32 mouse cellular contexts compared by ENCODE assay signal in the genomic region with DNA sequence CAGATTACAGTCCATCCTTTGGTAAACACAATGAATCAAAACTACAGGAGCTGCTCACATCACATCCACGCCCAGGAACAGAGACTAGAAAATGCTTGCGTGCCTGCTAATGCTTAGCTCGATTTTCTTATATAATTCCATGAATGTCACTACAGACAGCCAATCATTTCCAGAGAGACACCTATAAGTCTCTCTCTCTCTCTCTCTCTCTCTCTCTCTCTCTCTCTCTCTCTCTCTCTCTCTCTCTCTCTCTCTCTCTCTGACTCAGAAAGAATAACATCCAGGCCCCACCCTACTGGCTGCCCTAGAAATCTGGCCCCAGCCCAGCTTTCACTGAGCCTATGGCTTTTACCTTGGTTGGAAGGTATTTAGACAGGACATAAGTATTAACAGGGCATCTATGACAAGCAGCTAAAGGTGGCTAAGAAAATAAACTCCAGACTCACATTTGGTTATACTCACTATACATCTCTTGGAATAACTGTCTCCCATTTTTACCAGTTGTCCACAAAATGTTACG. TPM values are rescaled to one million over a fixed set of nuclear protein-coding genes. Genes with fewer than 3 reads are reported as not detected.
DNase-seq lines count a peak whose midpoint lies in the region; ATAC-seq and TF ChIP-seq lines count a peak whose summit lies in the region.
"Had no signal": no experiment of that assay in that cellular context is flagged by ENCODE, and none has a peak within 500 bp of the region (broad histone marks: within the 10 kb centered on the region; RNA-seq: fewer than 3 reads in every experiment).

No protein-coding gene starts in this region.

- no peak for TF ChIP-seq EP300 in liver, embryonic 14.5 days (IDR thresholded peaks at IDR 0.05; ENCODE audit: low read depth)
- no peak for TF ChIP-seq EP300 in stomach, postnatal 0 days (optimal IDR thresholded peaks at IDR 0.05)

- no peaks in the 10 kb centered on the region for H3K9me3 ChIP-seq in liver, embryonic 14.5 days (ENCODE audit: control insufficient read depth, low read length)
- H3K9me3 ChIP-seq in stomach, postnatal 0 days (ENCODE audit: control insufficient read depth, low read length) = no peaks in the 10 kb centered on the region
- no peaks in the 10 kb centered on the region for H3K9me3 ChIP-seq in hindbrain, postnatal 0 days (ENCODE audit: low read length)
- H3K9me3 ChIP-seq: forebrain, embryonic 13.5 days; G1E; heart, embryonic 12.5 days; kidney, embryonic 15.5 days; lung, embryonic 15.5 days had no signal

- peak overlapping the region; percentile 86 for H3K27ac ChIP-seq in liver, embryonic 14.5 days
- H3K27ac ChIP-seq in stomach, postnatal 0 days (replicated peaks) = peak overlapping the region; percentile 14; the same call in 1 of the 2 replicates
- H3K27ac ChIP-seq in hindbrain, postnatal 0 days = no peak overlapping the region
- H3K27ac ChIP-seq: forebrain, embryonic 13.5 days; kidney, embryonic 15.5 days; lung, embryonic 15.5 days had no signal

- H3K4me2 ChIP-seq in liver, embryonic 14.5 days (ENCODE audit: low read depth) = peak overlapping the region; percentile 72
- no peak overlapping the region for H3K4me2 ChIP-seq in stomach, postnatal 0 days (replicated peaks; ENCODE audit: low read depth)
- no peak overlapping the region for H3K4me2 ChIP-seq in hindbrain, postnatal 0 days (ENCODE audit: low read depth, low read length)
- H3K4me2 ChIP-seq: forebrain, embryonic 13.5 days; heart, embryonic 12.5 days; kidney, embryonic 15.5 days; lung, embryonic 15.5 days had no signal

- H3K9ac ChIP-seq in liver, embryonic 14.5 days (replicated peaks) = peak overlapping the region; percentile 88
- no peak overlapping the region for H3K9ac ChIP-seq in stomach, postnatal 0 days (ENCODE audit: low read length)
- H3K9ac ChIP-seq in hindbrain, postnatal 0 days (replicated peaks; ENCODE audit: low read length) = no peak overlapping the region
- H3K9ac ChIP-seq: forebrain, embryonic 13.5 days; heart, embryonic 12.5 days; kidney, embryonic 15.5 days; lung, embryonic 15.5 days had no signal

- no peaks in the 10 kb centered on the region for H3K27me3 ChIP-seq in liver, embryonic 14.5 days (ENCODE audit: control insufficient read depth, insufficient read depth, low read length)
- no peaks in the 10 kb centered on the region for H3K27me3 ChIP-seq in stomach, postnatal 0 days (ENCODE audit: control insufficient read depth, insufficient read depth, low read length)
- no peaks in the 10 kb centered on the region for H3K27me3 ChIP-seq in hindbrain, postnatal 0 days (ENCODE audit: insufficient read depth, low read length)
- H3K27me3 ChIP-seq: CH12.LX; forebrain, embryonic 13.5 days; heart, embryonic 12.5 days; kidney, embryonic 15.5 days; lung, embryonic 15.5 days had no signal

- H3K36me3 ChIP-seq in liver, embryonic 14.5 days (replicated peaks; ENCODE audit: control insufficient read depth, insufficient read depth, low read depth) = peaks cover 42% of the 10 kb centered on the region
- no peaks in the 10 kb centered on the region for H3K36me3 ChIP-seq in stomach, postnatal 0 days (ENCODE audit: control insufficient read depth, insufficient read depth, low read length)
- no peaks in the 10 kb centered on the region for H3K36me3 ChIP-seq in hindbrain, postnatal 0 days (ENCODE audit: insufficient read depth, low read length)
- H3K36me3 ChIP-seq: heart, embryonic 12.5 days; kidney, embryonic 15.5 days; lung, embryonic 15.5 days had no signal

- DNase-seq in urinary bladder, postnatal 36 days (ENCODE audit: low spot score in 2 of 2) = peak; percentile 9 to 28
- DNase-seq in urinary bladder, postnatal 10 days (ENCODE audit: low spot score) = no peak
- DNase-seq in liver, embryonic 14.5 days (ENCODE audit: low read depth in 3 of 3, low spot score in 3 of 3) = no peak
- DNase-seq in stomach, postnatal 0 days (ENCODE audit: low spot score) = peak; percentile 67
- DNase-seq in adrenal gland, adult 8-10 months = no peak
- no peak for DNase-seq in testis, postnatal 14 days (ENCODE audit: low spot score)
- DNase-seq in hindbrain, postnatal 0 days (ENCODE audit: low spot score) = no peak
- DNase-seq: adrenal gland, adult 2 months; B cell, adult 2 months; cerebellum, postnatal 10 days; heart, postnatal 10 days; kidney, adult 11 months; kidney, postnatal 36 days; lung, postnatal 36 days; midbrain, embryonic 14.5 days; right cerebral cortex, postnatal 14 days had no signal

- 0 out of 2 replicates have a peak, but pooled peaks have one; percentile 5 for ATAC-seq in erythroid progenitor cell, adult 5-6 weeks (replicated peaks; ENCODE audit: low FRiP score, poor library complexity, severe bottlenecking)
- ATAC-seq in liver, embryonic 14.5 days (ENCODE audit: insufficient read depth) = no peak
- peak; percentile 74 for ATAC-seq in stomach, postnatal 0 days (ENCODE audit: low FRiP score, low TSS enrichment)
- no peak for ATAC-seq in hindbrain, postnatal 0 days
- ATAC-seq: forebrain, embryonic 13.5 days had no signal

- H3K4me3 ChIP-seq in liver, embryonic 14.5 days (ENCODE audit: insufficient read depth in 1 of 2, low read depth in 2 of 2, low read length in 2 of 2) = peak overlapping the region; percentile 78 to 84
- no peak overlapping the region for H3K4me3 ChIP-seq in stomach, postnatal 0 days (ENCODE audit: low read depth, low read length)
- no peak overlapping the region for H3K4me3 ChIP-seq in hindbrain, postnatal 0 days (ENCODE audit: low read length)
- H3K4me3 ChIP-seq: forebrain, embryonic 13.5 days; heart, embryonic 12.5 days; kidney, embryonic 15.5 days; lung, embryonic 15.5 days had no signal

- peaks cover 14 to 18% of the 10 kb centered on the region in 2 experiments for H3K4me1 ChIP-seq in liver, embryonic 14.5 days (replicated peaks; ENCODE audit: control insufficient read depth in 2 of 2, insufficient read depth in 2 of 2, low read length in 1 of 2)
- no peaks in the 10 kb centered on the region for H3K4me1 ChIP-seq in stomach, postnatal 0 days (replicated peaks; ENCODE audit: control insufficient read depth, insufficient read depth)
- no peaks in the 10 kb centered on the region for H3K4me1 ChIP-seq in hindbrain, postnatal 0 days (ENCODE audit: insufficient read depth, low read length)
- H3K4me1 ChIP-seq: forebrain, embryonic 13.5 days; heart, embryonic 12.5 days; kidney, embryonic 15.5 days; lung, embryonic 15.5 days had no signal

- WGBS in liver, embryonic 14.5 days (ENCODE audit: insufficient replicate concordance) = 56% methylated on average over 4 of the region's 4 CpGs
- 62% methylated on average over 4 of the region's 4 CpGs for WGBS in stomach, postnatal 0 days
- WGBS in hindbrain, postnatal 0 days = 89% methylated on average over 4 of the region's 4 CpGs

- TF ChIP-seq CTCF in liver, embryonic 14.5 days (IDR thresholded peaks at IDR 0.05; ENCODE audit: low read depth) = no peak
- TF ChIP-seq CTCF in stomach, postnatal 0 days (IDR thresholded peaks at IDR 0.05; ENCODE audit: low read depth) = no peak
- no peak for TF ChIP-seq CTCF in hindbrain, postnatal 0 days (IDR thresholded peaks at IDR 0.05; ENCODE audit: low read depth)

RNA-seq across cellular contexts. Expression of a gene that starts 1.9 kb away (rescaled TPM):
- total RNA-seq in erythroid progenitor cell, adult 5-6 weeks (2015; ENCODE audit: low replicate concordance) = 395 and 429 TPM in 2 replicates
- 185 and 223 TPM in 2 replicates for total RNA-seq in erythroid progenitor cell, adult 5-6 weeks (2017; ENCODE audit: low replicate concordance)
- polyA plus RNA-seq in liver, embryonic 14.5 days (2012; rRNA removed) = 21.3 and 21.5 TPM in 2 replicates
- 19.7 and 21.1 TPM in 2 replicates for polyA plus RNA-seq in liver, embryonic 14.5 days (2014; fragmentation: Nextera tagmentation; extraction: Ambion mirVana)
- 27.0 and 33.5 TPM in 2 replicates for polyA plus RNA-seq in stomach, postnatal 0 days (2015; fragmentation: Nextera tagmentation; extraction: Ambion mirVana)
- 1 to 10 TPM; 2.7 to 3.9 (median 3.4) TPM for total RNA-seq in adrenal gland, adult 8-10 months (2022)
- 0.31 TPM in 1 of 2 replicates, not detected in the other for total RNA-seq in hindbrain, postnatal 0 days (2014; rRNA removed)
- 0.19 and 0.20 TPM in 2 replicates for polyA plus RNA-seq in hindbrain, postnatal 0 days (2015; fragmentation: Nextera tagmentation; extraction: Ambion mirVana)
- polyA plus RNA-seq: embryonic facial prominence, embryonic 11.5 days; forebrain, embryonic 13.5 days; hindbrain, embryonic 11.5 days; midbrain, embryonic 14.5 days; neural tube, embryonic 11.5 days had no signal

RNA-seq across cellular contexts. Expression of a gene that starts 16.3 kb away (rescaled TPM):
- total RNA-seq in erythroid progenitor cell, adult 5-6 weeks (2015; ENCODE audit: low replicate concordance) = not detected in 2 replicates
- not detected in 2 replicates for total RNA-seq in erythroid progenitor cell, adult 5-6 weeks (2017; ENCODE audit: low replicate concordance)
- polyA plus RNA-seq in liver, embryonic 14.5 days (2012; rRNA removed) = not detected in 2 replicates
- polyA plus RNA-seq in liver, embryonic 14.5 days (2014; fragmentation: Nextera tagmentation; extraction: Ambion mirVana) = not detected in 2 replicates
- 2.6 and 3.3 TPM in 2 replicates for polyA plus RNA-seq in stomach, postnatal 0 days (2015; fragmentation: Nextera tagmentation; extraction: Ambion mirVana)
- not detected for total RNA-seq in adrenal gland, adult 8-10 months (2022)
- total RNA-seq in hindbrain, postnatal 0 days (2014; rRNA removed) = not detected in 2 replicates
- polyA plus RNA-seq in hindbrain, postnatal 0 days (2015; fragmentation: Nextera tagmentation; extraction: Ambion mirVana) = not detected in 2 replicates
- total RNA-seq: adrenal gland, adult 2 months; gastrocnemius, adult 8-10 months; granulocyte monocyte progenitor cell, adult 5-6 weeks; heart, postnatal 10 days; left cerebral cortex, adult 18-20 months; left cerebral cortex, postnatal 36 days; megakaryocyte-erythroid progenitor cell, adult 5-6 weeks had no signal
- polyA plus RNA-seq: adrenal gland, adult 2 months; embryonic facial prominence, embryonic 11.5 days; forebrain, embryonic 13.5 days; G1E; heart, embryonic 12.5 days; hindbrain, embryonic 11.5 days; lung, embryonic 15.5 days; midbrain, embryonic 14.5 days; neural tube, embryonic 11.5 days had no signal

RNA-seq across cellular contexts. Expression of a gene that starts 37.2 kb away (rescaled TPM):
- total RNA-seq in erythroid progenitor cell, adult 5-6 weeks (2015; ENCODE audit: low replicate concordance) = not detected in 2 replicates
- total RNA-seq in erythroid progenitor cell, adult 5-6 weeks (2017; ENCODE audit: low replicate concordance) = not detected in 2 replicates
- polyA plus RNA-seq in liver, embryonic 14.5 days (2012; rRNA removed) = not detected in 2 replicates
- polyA plus RNA-seq in liver, embryonic 14.5 days (2014; fragmentation: Nextera tagmentation; extraction: Ambion mirVana) = not detected in 2 replicates
- not detected in 2 replicates for polyA plus RNA-seq in stomach, postnatal 0 days (2015; fragmentation: Nextera tagmentation; extraction: Ambion mirVana)
- not detected for total RNA-seq in adrenal gland, adult 8-10 months (2022)
- total RNA-seq in hindbrain, postnatal 0 days (2014; rRNA removed) = not detected in 2 replicates
- not detected in 2 replicates for polyA plus RNA-seq in hindbrain, postnatal 0 days (2015; fragmentation: Nextera tagmentation; extraction: Ambion mirVana)
- total RNA-seq: CH12.LX; G1E; gastrocnemius, adult 8-10 months; granulocyte monocyte progenitor cell, adult 5-6 weeks; heart, postnatal 10 days; left cerebral cortex, adult 18-20 months; left cerebral cortex, postnatal 36 days; megakaryocyte-erythroid progenitor cell, adult 5-6 weeks had no signal
- polyA plus RNA-seq: adrenal gland, adult 2 months; embryonic facial prominence, embryonic 11.5 days; forebrain, embryonic 13.5 days; G1E; heart, embryonic 12.5 days; hindbrain, embryonic 11.5 days; kidney, embryonic 15.5 days; limb, embryonic 14.5 days; lung, embryonic 15.5 days; midbrain, embryonic 14.5 days; neural tube, embryonic 11.5 days had no signal

RNA-seq across cellular contexts. Expression of a gene that starts 37.4 kb away (rescaled TPM):
- not detected in 2 replicates for total RNA-seq in erythroid progenitor cell, adult 5-6 weeks (2015; ENCODE audit: low replicate concordance)
- total RNA-seq in erythroid progenitor cell, adult 5-6 weeks (2017; ENCODE audit: low replicate concordance) = not detected in 2 replicates
- 1.5 and 2.1 TPM in 2 replicates for polyA plus RNA-seq in liver, embryonic 14.5 days (2012; rRNA removed)
- polyA plus RNA-seq in liver, embryonic 14.5 days (2014; fragmentation: Nextera tagmentation; extraction: Ambion mirVana) = 1.6 and 2.2 TPM in 2 replicates
- polyA plus RNA-seq in stomach, postnatal 0 days (2015; fragmentation: Nextera tagmentation; extraction: Ambion mirVana) = 2.4 and 2.6 TPM in 2 replicates
- total RNA-seq in adrenal gland, adult 8-10 months (2022) = 1 to 10 TPM; 2.1 to 6.6 (median 4.9) TPM
- total RNA-seq in hindbrain, postnatal 0 days (2014; rRNA removed) = not detected in 2 replicates
- not detected in 2 replicates for polyA plus RNA-seq in hindbrain, postnatal 0 days (2015; fragmentation: Nextera tagmentation; extraction: Ambion mirVana)
- total RNA-seq: gastrocnemius, adult 8-10 months; granulocyte monocyte progenitor cell, adult 5-6 weeks; left cerebral cortex, adult 18-20 months; left cerebral cortex, postnatal 36 days; megakaryocyte-erythroid progenitor cell, adult 5-6 weeks had no signal
- polyA plus RNA-seq: forebrain, embryonic 13.5 days; G1E; heart, embryonic 12.5 days; hindbrain, embryonic 11.5 days; midbrain, embryonic 14.5 days; neural tube, embryonic 11.5 days had no signal

Comparison
In these comparisons a context has a peak if more than half of its experiments do, and no peak if none do; other contexts are left out.
1. DNase-seq: peak in urinary bladder, postnatal 36 days (2 of 2) and stomach, postnatal 0 days (single experiment); none in urinary bladder, postnatal 10 days (single experiment), liver, embryonic 14.5 days (0 of 3), adrenal gland, adult 8-10 months (single experiment), testis, postnatal 14 days (single experiment) and hindbrain, postnatal 0 days (single experiment).
2. ATAC-seq: peak in erythroid progenitor cell, adult 5-6 weeks (single experiment) and stomach, postnatal 0 days (single experiment); none in liver, embryonic 14.5 days (single experiment) and hindbrain, postnatal 0 days (single experiment).
3. H3K4me3 ChIP-seq: peak in liver, embryonic 14.5 days (2 of 2); none in stomach, postnatal 0 days (single experiment) and hindbrain, postnatal 0 days (single experiment).
4. RNA of a gene that starts 1.9 kb away (total RNA-seq): 185 to 429 TPM in erythroid progenitor cell, adult 5-6 weeks; 2.7 to 3.9 TPM in adrenal gland, adult 8-10 months and 0.31 TPM in hindbrain, postnatal 0 days; every median in the first group is over 10 times any median in the second.